Mouse (Mus musculus) C2C12 (cell line): ENCODE measurements around the gene Ppfia3.

Source experiments
- CEBPB ChIP-seq: IDR thresholded peaks from one replicate; pipeline ENCODE4 v1.6.1; 2011; ENCODE audit warnings: low read depth, mild to moderate bottlenecking, control low read depth, moderate library complexity
- CTCF ChIP-seq: IDR thresholded peaks from one replicate; pipeline ENCODE4 v1.5.1; 2011; ENCODE audit not compliant: control insufficient read depth, insufficient read depth, insufficient read length
- FOSL1 ChIP-seq: IDR thresholded peaks from one replicate; pipeline ENCODE4 v1.8.0; 2011; ENCODE audit warnings: mild to moderate bottlenecking, low read length; ENCODE audit not compliant: poor library complexity, insufficient read depth, severe bottlenecking
- MAX ChIP-seq: IDR thresholded peaks from one replicate; pipeline ENCODE4 v1.6.1; 2011; ENCODE audit warnings: mild to moderate bottlenecking, control low read depth
- MYOD1 ChIP-seq: IDR thresholded peaks from one replicate; pipeline ENCODE4 v1.6.1; 2011; ENCODE audit warnings: low read depth; ENCODE audit not compliant: control insufficient read depth, insufficient read length
- MYOG ChIP-seq: IDR thresholded peaks from one replicate; pipeline ENCODE4 v1.6.1; 2011; ENCODE audit not compliant: control insufficient read depth, insufficient read length; ENCODE audit errors: extremely low read depth
- USF1 ChIP-seq: IDR thresholded peaks from one replicate; pipeline ENCODE4 v1.6.1; 2011; ENCODE audit warnings: low read depth, mild to moderate bottlenecking, control low read depth, moderate library complexity

DNA sequence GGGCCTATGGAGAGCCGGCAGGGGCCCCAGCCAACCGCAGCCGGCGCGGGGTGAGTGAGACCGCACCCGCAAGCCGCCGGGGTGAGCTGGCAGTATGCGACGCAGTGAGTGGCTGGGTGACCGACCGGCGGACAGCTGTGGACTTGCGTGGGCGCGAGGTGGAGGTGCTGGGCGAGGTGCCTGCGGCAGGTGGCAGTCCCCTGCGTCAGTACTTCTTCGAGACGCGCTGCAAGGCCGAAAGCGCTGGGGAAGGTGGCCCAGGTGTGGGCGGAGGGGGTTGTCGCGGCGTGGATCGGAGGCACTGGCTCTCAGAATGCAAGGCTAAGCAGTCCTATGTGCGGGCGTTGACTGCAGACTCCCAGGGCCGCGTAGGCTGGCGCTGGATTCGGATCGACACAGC, 48.8 kb upstream of the Ppfia3 start:
- TF ChIP-seq CTCF (no peak), USF1 (no peak), MYOG (no peak), CEBPB (no peak), MAX (no peak), MYOD1 (peak; percentile 52), FOSL1 (no peak)
